Mouse (Mus musculus): ENCODE data around the gene Grhl3.

Gene Grhl3

GRCm38 (mm10) chr4:135575365-135576140, 2.1 kb upstream of the Grhl3 start:
- no peak for DNase-seq (ENCODE audit: extremely low read depth, low read depth, low spot score)

- no peak for DNase-seq (ENCODE audit: extremely low read depth, low read depth, low spot score)
Observed at GRCm38 (mm10) chr4:135572276-135572675, 1.2 kb downstream of the Grhl3 start.

- DNase-seq (ENCODE audit: extremely low read depth, low read depth, low spot score), result no peak
Observed at GRCm38 (mm10) chr4:135571037-135571550, 2.3 kb downstream of the Grhl3 start.

- DNase-seq (ENCODE audit: extremely low read depth, low read depth, low spot score), result no peak
Observed at GRCm38 (mm10) chr4:135570152-135571036, 3.0 kb downstream of the Grhl3 start.

- no peak for DNase-seq (ENCODE audit: extremely low read depth, low read depth, low spot score)
Observed at GRCm38 (mm10) chr4:135569201-135569600, 4.2 kb downstream of the Grhl3 start.

GRCm38 (mm10) chr4:135567484-135567883, 5.9 kb downstream of the Grhl3 start:
- DNase-seq (ENCODE audit: extremely low read depth, low read depth, low spot score), result no peak

GRCm38 (mm10) chr4:135567042-135567441, 6.4 kb downstream of the Grhl3 start:
- no peak for DNase-seq (ENCODE audit: extremely low read depth, low read depth, low spot score)

- DNase-seq (ENCODE audit: extremely low read depth, low read depth, low spot score), result no peak
Observed at GRCm38 (mm10) chr4:135565400-135565799, 8.0 kb downstream of the Grhl3 start.

- no peak for DNase-seq (ENCODE audit: extremely low read depth, low read depth, low spot score)
Observed at GRCm38 (mm10) chr4:135563794-135564193, 9.6 kb downstream of the Grhl3 start.

- no peak for DNase-seq (ENCODE audit: extremely low read depth, low read depth, low spot score)
Observed at GRCm38 (mm10) chr4:135549323-135549722, 24.1 kb downstream of the Grhl3 start.

GRCm38 (mm10) chr4:135548521-135549077, 24.8 kb downstream of the Grhl3 start:
- no peak for DNase-seq (ENCODE audit: extremely low read depth, low read depth, low spot score)

GRCm38 (mm10) chr4:135548108-135548507, 25.3 kb downstream of the Grhl3 start:
- no peak for DNase-seq (ENCODE audit: extremely low read depth, low read depth, low spot score)

GRCm38 (mm10) chr4:135547551-135547950, 25.9 kb downstream of the Grhl3 start:
- peak; percentile 34 for DNase-seq (ENCODE audit: extremely low read depth, low read depth, low spot score)

GRCm38 (mm10) chr4:135546793-135547192, 26.6 kb downstream of the Grhl3 start:
- no peak for DNase-seq (ENCODE audit: extremely low read depth, low read depth, low spot score)

- no peak for DNase-seq (ENCODE audit: extremely low read depth, low read depth, low spot score)
Observed at GRCm38 (mm10) chr4:135546008-135546407, 27.4 kb downstream of the Grhl3 start.

GRCm38 (mm10) chr4:135545080-135545511, 28.3 kb downstream of the Grhl3 start:
- no peak for DNase-seq (ENCODE audit: extremely low read depth, low read depth, low spot score)

- DNase-seq (ENCODE audit: extremely low read depth, low read depth, low spot score), result no peak
Observed at GRCm38 (mm10) chr4:135544284-135544683, 29.1 kb downstream of the Grhl3 start.

GRCm38 (mm10) chr4:135540057-135540456, 33.4 kb downstream of the Grhl3 start:
- DNase-seq (ENCODE audit: extremely low read depth, low read depth, low spot score), result no peak

GRCm38 (mm10) chr4:135539056-135539455, 34.4 kb downstream of the Grhl3 start:
- DNase-seq (ENCODE audit: extremely low read depth, low read depth, low spot score), result no peak

GRCm38 (mm10) chr4:135535021-135535420, 38.4 kb downstream of the Grhl3 start:
- no peak for DNase-seq (ENCODE audit: extremely low read depth, low read depth, low spot score)

- DNase-seq (ENCODE audit: extremely low read depth, low read depth, low spot score), result no peak
Observed at GRCm38 (mm10) chr4:135533001-135533400, 40.4 kb downstream of the Grhl3 start.

Measured in fat pad, adult 2 months (tissue).